Mouse (Mus musculus): Measurements from ENCODE around the gene Cadps2. TPM values are rescaled to one million over a fixed set of nuclear protein-coding genes. Genes with fewer than 3 reads are reported as not detected.

Cadps2 gene
- polyA plus RNA-seq, 1 experiment from 2014 or later = 7.5 TPM

DNA sequence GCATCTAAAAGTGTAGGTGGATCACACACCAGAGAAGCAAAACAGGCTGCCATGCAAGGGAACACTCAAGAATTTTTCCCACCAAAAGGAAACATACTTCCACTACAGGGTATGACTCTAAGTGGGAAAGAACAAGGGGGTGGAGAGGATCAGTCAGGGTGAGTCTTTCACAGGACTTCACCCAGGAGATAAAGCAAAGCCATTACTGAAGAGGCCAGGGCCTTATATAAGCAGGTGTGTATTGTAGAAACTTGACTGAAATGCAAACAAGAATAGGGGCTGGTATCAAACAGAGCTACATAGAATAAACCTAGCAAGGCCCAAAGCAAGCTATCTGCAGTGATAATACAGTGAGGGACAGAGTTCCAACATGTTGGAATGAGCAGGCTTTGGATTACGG, 271.6 kb downstream of the Cadps2 start:
- Histone ChIP-seq H3K4me3 (replicated peaks) (no peak overlapping the region), H3K27ac (replicated peaks) (no peak overlapping the region), H3K27me3 (no peaks in the 10 kb centered on the region), H3K9me3 (replicated peaks) (no peaks in the 10 kb centered on the region), H3K9ac (no peak overlapping the region), H3K36me3 (no peaks in the 10 kb centered on the region), H3K4me1 (no peaks in the 10 kb centered on the region), H3K4me2 (replicated peaks) (no peak overlapping the region)
- WGBS = 100% methylated on average over 1 of the region's 1 CpGs
- ATAC-seq (ENCODE audit: insufficient number of reproducible peaks, low FRiP score, low TSS enrichment, low read depth) = no peak

GRCm38 (mm10) chr6:23549874-23550273, 289.3 kb downstream of the Cadps2 start:
- H3K9ac ChIP-seq = no peak overlapping the region
- no peaks in the 10 kb centered on the region for H3K4me1 ChIP-seq
- H3K27ac ChIP-seq (replicated peaks) = no peak overlapping the region

DNA sequence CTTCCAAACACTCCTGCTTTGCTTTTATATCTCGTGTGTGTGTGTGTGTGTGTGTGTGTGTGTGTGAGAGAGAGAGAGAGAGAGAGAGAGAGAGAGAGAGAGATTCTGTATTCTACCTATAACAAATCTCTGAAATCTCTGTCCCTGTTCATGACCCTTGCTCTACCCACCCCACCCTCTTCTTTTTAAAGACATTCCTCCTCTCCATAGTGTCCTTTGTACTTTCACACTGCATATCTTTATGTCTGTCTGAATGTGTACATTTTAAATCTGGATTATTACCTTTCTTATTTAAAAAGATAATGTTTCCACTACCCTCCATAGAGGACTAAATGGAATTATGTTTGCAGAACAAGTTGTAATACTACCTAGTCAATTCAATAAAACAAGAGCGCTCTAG, 315.5 kb downstream of the Cadps2 start:
- Histone ChIP-seq H3K9me3 (replicated peaks) (no peaks in the 10 kb centered on the region), H3K4me1 (no peaks in the 10 kb centered on the region), H3K27ac (replicated peaks) (no peak overlapping the region), H3K27me3 (no peaks in the 10 kb centered on the region), H3K4me2 (replicated peaks) (no peak overlapping the region), H3K4me3 (replicated peaks) (no peak overlapping the region), H3K9ac (no peak overlapping the region), H3K36me3 (no peaks in the 10 kb centered on the region)
- ATAC-seq (ENCODE audit: insufficient number of reproducible peaks, low FRiP score, low TSS enrichment, low read depth) = no peak
- 99% methylated on average over 2 of the region's 2 CpGs for WGBS

More at GRCm38 (mm10) chr6:23549874-23550273, 289.3 kb downstream of the Cadps2 start:
- no peaks in the 10 kb centered on the region for H3K36me3 ChIP-seq
- no peak for ATAC-seq (ENCODE audit: insufficient number of reproducible peaks, low FRiP score, low TSS enrichment, low read depth)
- no peak overlapping the region for H3K4me2 ChIP-seq (replicated peaks)
- no peaks in the 10 kb centered on the region for H3K27me3 ChIP-seq
- WGBS = 57% methylated on average over 1 of the region's 1 CpGs
- H3K9me3 ChIP-seq (replicated peaks) = no peaks in the 10 kb centered on the region
- no peak overlapping the region for H3K4me3 ChIP-seq (replicated peaks)

DNA sequence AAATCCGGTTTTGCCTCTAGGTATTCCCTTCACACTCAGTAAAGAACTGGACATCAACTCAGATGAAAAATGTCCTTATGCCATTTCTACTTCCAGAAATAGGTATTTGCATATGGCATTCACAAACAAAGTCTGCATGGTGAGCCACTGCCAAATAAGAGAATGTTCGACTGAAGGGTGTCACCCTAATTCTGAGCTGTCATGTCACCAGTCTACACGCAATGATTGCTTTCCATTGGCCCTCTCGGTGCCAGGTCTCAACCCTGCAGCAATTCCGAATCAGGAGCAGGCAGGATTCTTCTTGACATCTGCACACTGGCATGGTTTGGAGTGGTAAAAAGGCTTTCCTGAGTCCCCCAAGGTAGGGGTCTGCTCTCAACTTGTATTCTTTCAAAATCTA, 316.7 kb downstream of the Cadps2 start:
- Histone ChIP-seq H3K9ac (no peak overlapping the region), H3K27ac (replicated peaks) (no peak overlapping the region), H3K4me2 (replicated peaks) (no peak overlapping the region), H3K4me1 (no peaks in the 10 kb centered on the region), H3K36me3 (no peaks in the 10 kb centered on the region), H3K9me3 (replicated peaks) (no peaks in the 10 kb centered on the region), H3K27me3 (no peaks in the 10 kb centered on the region), H3K4me3 (replicated peaks) (no peak overlapping the region)
- WGBS = 88% methylated on average over 5 of the region's 5 CpGs
- ATAC-seq (ENCODE audit: insufficient number of reproducible peaks, low FRiP score, low TSS enrichment, low read depth) = no peak

DNA sequence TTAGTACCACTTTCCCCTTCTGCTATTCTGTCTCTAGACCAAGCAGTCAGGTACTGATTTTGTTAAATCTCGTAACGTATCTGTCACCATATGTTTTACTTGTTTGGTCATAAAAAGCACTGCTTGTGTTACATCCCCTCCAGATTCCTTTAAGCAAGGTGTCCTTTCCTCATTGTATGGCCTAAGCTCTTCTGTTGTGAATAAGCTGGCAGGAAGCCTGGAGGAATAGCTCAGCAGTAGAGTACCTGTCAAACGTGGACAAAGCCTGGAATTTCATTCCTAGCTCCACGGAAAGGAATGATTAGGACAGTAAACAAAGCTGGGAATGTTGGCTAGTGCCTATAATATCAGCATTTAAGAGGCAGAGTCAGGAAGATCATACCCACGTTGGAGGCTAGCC, 340.6 kb downstream of the Cadps2 start:
- H3K9me3 ChIP-seq (replicated peaks) = no peaks in the 10 kb centered on the region
- no peak overlapping the region for H3K4me2 ChIP-seq (replicated peaks)
- WGBS = 51% methylated on average over 5 of the region's 5 CpGs
- no peak overlapping the region for H3K27ac ChIP-seq (replicated peaks)
- no peaks in the 10 kb centered on the region for H3K27me3 ChIP-seq
- no peak for ATAC-seq (ENCODE audit: insufficient number of reproducible peaks, low FRiP score, low TSS enrichment, low read depth)
- no peak overlapping the region for H3K9ac ChIP-seq
- no peaks in the 10 kb centered on the region for H3K4me1 ChIP-seq
- H3K36me3 ChIP-seq = no peaks in the 10 kb centered on the region
- H3K4me3 ChIP-seq (replicated peaks) = no peak overlapping the region

GRCm38 (mm10) chr6:23491804-23492203, 347.4 kb downstream of the Cadps2 start:
- no peaks in the 10 kb centered on the region for H3K9me3 ChIP-seq (replicated peaks)
- no peaks in the 10 kb centered on the region for H3K4me1 ChIP-seq
- H3K27me3 ChIP-seq = no peaks in the 10 kb centered on the region
- no peak for ATAC-seq (ENCODE audit: insufficient number of reproducible peaks, low FRiP score, low TSS enrichment, low read depth)
- 37% methylated on average over 7 of the region's 7 CpGs for WGBS
- H3K9ac ChIP-seq = no peak overlapping the region
- H3K4me2 ChIP-seq (replicated peaks) = no peak overlapping the region
- H3K36me3 ChIP-seq = no peaks in the 10 kb centered on the region
- H3K4me3 ChIP-seq (replicated peaks) = no peak overlapping the region
- H3K27ac ChIP-seq (replicated peaks) = no peak overlapping the region

DNA sequence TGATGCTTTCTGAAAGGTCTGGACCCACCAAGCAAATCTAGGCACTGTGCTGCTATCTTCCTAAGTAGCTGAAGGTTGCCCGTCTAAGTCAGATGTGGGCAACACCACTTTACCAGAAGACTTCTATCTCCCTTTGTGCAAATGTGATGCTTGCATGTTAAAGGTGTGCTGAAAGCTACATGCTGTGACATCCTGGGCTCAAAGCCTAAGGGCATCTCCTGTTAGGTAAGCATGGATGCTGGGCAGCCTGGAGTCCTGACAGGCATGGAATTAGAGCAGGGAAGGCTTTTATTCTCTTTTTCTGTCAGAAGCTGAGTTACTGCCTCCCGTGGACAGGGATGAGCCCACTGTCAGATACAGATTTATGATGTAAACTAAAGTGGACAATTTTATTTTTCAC, 348.8 kb downstream of the Cadps2 start:
- H3K4me3 ChIP-seq (replicated peaks) = no peak overlapping the region
- H3K27ac ChIP-seq (replicated peaks) = no peak overlapping the region
- H3K27me3 ChIP-seq = no peaks in the 10 kb centered on the region
- H3K4me2 ChIP-seq (replicated peaks) = no peak overlapping the region
- H3K9me3 ChIP-seq (replicated peaks) = no peaks in the 10 kb centered on the region
- no peak overlapping the region for H3K9ac ChIP-seq
- no peaks in the 10 kb centered on the region for H3K36me3 ChIP-seq
- no peak for ATAC-seq (ENCODE audit: insufficient number of reproducible peaks, low FRiP score, low TSS enrichment, low read depth)
- WGBS = 70% methylated on average over 2 of the region's 2 CpGs
- no peaks in the 10 kb centered on the region for H3K4me1 ChIP-seq

- no peak overlapping the region for H3K27ac ChIP-seq (replicated peaks)
- WGBS = 69% methylated on average over 2 of the region's 2 CpGs
- H3K36me3 ChIP-seq = no peaks in the 10 kb centered on the region
- no peaks in the 10 kb centered on the region for H3K9me3 ChIP-seq (replicated peaks)
- H3K4me1 ChIP-seq = no peaks in the 10 kb centered on the region
- no peak overlapping the region for H3K4me2 ChIP-seq (replicated peaks)
- H3K4me3 ChIP-seq (replicated peaks) = no peak overlapping the region
- no peak for ATAC-seq (ENCODE audit: insufficient number of reproducible peaks, low FRiP score, low TSS enrichment, low read depth)
- H3K27me3 ChIP-seq = no peaks in the 10 kb centered on the region
- H3K9ac ChIP-seq = no peak overlapping the region
Observed at GRCm38 (mm10) chr6:23489046-23489445, 350.2 kb downstream of the Cadps2 start.

GRCm38 (mm10) chr6:23472686-23473085, 366.5 kb downstream of the Cadps2 start:
- no peak for ATAC-seq (ENCODE audit: insufficient number of reproducible peaks, low FRiP score, low TSS enrichment, low read depth)
- no peak overlapping the region for H3K27ac ChIP-seq (replicated peaks)
- H3K4me2 ChIP-seq (replicated peaks) = no peak overlapping the region
- H3K4me3 ChIP-seq (replicated peaks) = no peak overlapping the region
- no peaks in the 10 kb centered on the region for H3K9me3 ChIP-seq (replicated peaks)
- no peaks in the 10 kb centered on the region for H3K27me3 ChIP-seq
- H3K4me1 ChIP-seq = no peaks in the 10 kb centered on the region
- no peak overlapping the region for H3K9ac ChIP-seq
- H3K36me3 ChIP-seq = no peaks in the 10 kb centered on the region
- WGBS = 58% methylated on average over 2 of the region's 2 CpGs

GRCm38 (mm10) chr6:23471830-23472229, 367.4 kb downstream of the Cadps2 start:
- Histone ChIP-seq H3K27me3 (no peaks in the 10 kb centered on the region), H3K9me3 (replicated peaks) (no peaks in the 10 kb centered on the region), H3K9ac (no peak overlapping the region), H3K36me3 (no peaks in the 10 kb centered on the region), H3K4me1 (no peaks in the 10 kb centered on the region), H3K4me2 (replicated peaks) (no peak overlapping the region), H3K27ac (replicated peaks) (no peak overlapping the region), H3K4me3 (replicated peaks) (no peak overlapping the region)
- WGBS = 37% methylated on average over 2 of the region's 2 CpGs
- no peak for ATAC-seq (ENCODE audit: insufficient number of reproducible peaks, low FRiP score, low TSS enrichment, low read depth)

DNA sequence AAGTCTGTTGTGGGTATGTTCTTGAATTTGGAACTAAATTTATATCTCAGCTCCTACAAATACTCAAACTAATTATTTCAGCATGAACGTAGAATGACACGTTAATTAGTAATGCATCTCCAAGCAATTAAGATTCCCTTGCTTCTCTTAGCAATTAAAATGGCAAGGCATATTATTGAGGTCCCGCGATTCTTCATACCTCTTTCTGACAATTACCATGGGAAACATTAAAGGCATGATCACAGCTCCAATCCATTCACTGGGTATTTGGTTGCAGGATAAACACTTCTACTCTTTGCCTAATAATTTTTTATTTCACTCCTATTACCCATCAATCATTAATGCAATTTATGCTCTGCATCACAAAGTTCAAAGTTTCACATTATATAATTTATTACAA, 371.3 kb downstream of the Cadps2 start:
- 68% methylated on average over 4 of the region's 4 CpGs for whole genome bisulfite sequencing
- H3K27ac ChIP-seq (replicated peaks) = no peak overlapping the region
- no peak for ATAC-seq (ENCODE audit: insufficient number of reproducible peaks, low FRiP score, low TSS enrichment, low read depth)

DNA sequence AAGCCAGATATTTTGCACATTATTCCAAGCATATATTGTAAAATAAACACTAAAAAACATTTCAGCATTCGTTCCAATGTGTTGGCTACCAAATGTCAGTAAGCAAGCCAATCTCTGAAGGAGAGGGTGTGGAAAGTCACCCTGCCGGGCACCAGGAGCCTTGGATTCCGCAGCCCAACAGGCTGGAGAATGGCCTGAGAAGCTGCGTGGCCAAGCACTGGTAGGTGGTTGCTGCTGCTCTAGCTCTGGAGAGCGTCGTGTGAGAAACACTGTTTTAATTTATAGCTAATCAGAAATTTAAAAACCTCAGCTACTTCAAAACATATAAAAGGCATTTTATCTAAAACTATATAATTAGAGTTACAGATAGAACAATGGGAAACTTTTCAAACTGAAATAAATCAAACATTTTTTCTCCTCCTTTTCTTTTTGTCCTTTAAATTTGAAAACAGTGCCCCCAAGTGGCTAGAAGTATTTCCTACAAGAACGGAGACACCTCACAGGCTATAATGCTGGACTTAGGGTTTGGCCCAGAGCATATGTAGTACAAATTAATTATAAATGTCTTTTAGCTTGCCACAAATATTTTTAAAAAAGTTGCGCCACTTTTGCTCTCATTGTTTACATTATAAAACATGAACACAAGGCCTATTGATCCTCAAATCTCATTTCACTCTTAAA, 376.5 kb downstream of the Cadps2 start:
- Histone ChIP-seq H3K27ac (replicated peaks) (no peak overlapping the region), H3K4me1 (no peaks in the 10 kb centered on the region), H3K9me3 (replicated peaks) (no peaks in the 10 kb centered on the region), H3K4me2 (replicated peaks) (no peak overlapping the region), H3K9ac (no peak overlapping the region), H3K4me3 (replicated peaks) (no peak overlapping the region), H3K27me3 (no peaks in the 10 kb centered on the region), H3K36me3 (no peaks in the 10 kb centered on the region)
- no peak for ATAC-seq (ENCODE audit: insufficient number of reproducible peaks, low FRiP score, low TSS enrichment, low read depth)
- WGBS = 26% methylated on average over 8 of the region's 8 CpGs

More for the DNA sequence above, 371.3 kb downstream of the Cadps2 start:
- Histone ChIP-seq H3K4me2 (replicated peaks) (no peak overlapping the region), H3K4me1 (no peaks in the 10 kb centered on the region), H3K9ac (no peak overlapping the region), H3K27me3 (no peaks in the 10 kb centered on the region), H3K9me3 (replicated peaks) (no peaks in the 10 kb centered on the region), H3K4me3 (replicated peaks) (no peak overlapping the region), H3K36me3 (no peaks in the 10 kb centered on the region)
